10 mouse cellular contexts compared by ENCODE assay signal in the genomic region with DNA sequence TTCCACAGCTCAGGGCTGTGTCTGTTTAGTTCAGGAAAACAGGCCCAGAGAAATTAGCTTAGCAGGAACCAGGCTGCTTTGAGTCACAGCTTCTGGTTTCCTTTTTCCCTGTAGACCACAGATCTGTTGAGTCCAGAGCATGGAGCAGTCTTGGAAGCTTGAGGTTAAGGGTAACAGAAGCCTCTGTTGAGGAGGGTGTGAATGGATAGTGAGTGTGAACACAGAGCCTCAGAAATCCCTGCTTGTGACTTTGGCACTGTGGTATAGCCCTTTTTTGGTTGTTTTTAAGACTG. TPM values are rescaled to one million over a fixed set of nuclear protein-coding genes. Genes with fewer than 3 reads are reported as not detected.
DNase-seq lines count a peak whose midpoint lies in the region; ATAC-seq and TF ChIP-seq lines count a peak whose summit lies in the region.
"Had no signal": no experiment of that assay in that cellular context is flagged by ENCODE, and none has a peak within 500 bp of the region (broad histone marks: within the 10 kb centered on the region; RNA-seq: fewer than 3 reads in every experiment).

No protein-coding gene starts in this region.

- TF ChIP-seq CTCF in lung, adult 2 months (IDR thresholded peaks at IDR 0.05; ENCODE audit: insufficient read depth, low read length), result no peak
- no peak for TF ChIP-seq CTCF in embryonic fibroblast, embryonic 13.5 days (IDR thresholded peaks at IDR 0.05; ENCODE audit: borderline replicate concordance, insufficient read depth, low read length)

- H3K27me3 ChIP-seq in erythroblast, embryonic 14.5 days (ENCODE audit: control insufficient read depth), result no peaks in the 10 kb centered on the region

- peaks cover 39% of the 10 kb centered on the region for H3K36me3 ChIP-seq in erythroblast, embryonic 14.5 days (ENCODE audit: control insufficient read depth)
- H3K36me3 ChIP-seq in macrophage (ENCODE audit: inconsistent target), result peaks cover 20% of the 10 kb centered on the region; the same call in 1 of the 2 replicates

- DNase-seq in lung, adult 2 months, result no peak
- DNase-seq in lung, postnatal 14 days, result no peak
- DNase-seq in embryo, embryonic 10.5 days (ENCODE audit: low spot score), result no peak
- DNase-seq in adrenal gland, postnatal 10 days, result no peak
- DNase-seq: gastrocnemius, postnatal 25 days had no signal

- H3K9me3 ChIP-seq in erythroblast, embryonic 14.5 days (ENCODE audit: control insufficient read depth, low read length), result no peaks in the 10 kb centered on the region

- H3K27ac ChIP-seq in embryonic fibroblast, embryonic 13.5 days (ENCODE audit: insufficient read depth, low read length), result 0 out of 2 replicates have a peak overlapping the region, but pooled peaks have one; percentile 16
- H3K27ac ChIP-seq in macrophage, result peak overlapping the region; percentile 97

- no peak for ATAC-seq in erythroblast, adult 5-6 weeks (replicated peaks; ENCODE audit: low FRiP score, poor library complexity, severe bottlenecking)

- peaks cover 70% of the 10 kb centered on the region for H3K4me1 ChIP-seq in erythroblast, embryonic 14.5 days (ENCODE audit: control insufficient read depth)
- H3K4me1 ChIP-seq in lung, adult 2 months (ENCODE audit: control insufficient read depth, insufficient read depth, low read length), result peaks cover 18% of the 10 kb centered on the region
- H3K4me1 ChIP-seq in embryonic fibroblast, embryonic 13.5 days (ENCODE audit: control insufficient read depth, insufficient read depth, low read length), result peaks cover 10% of the 10 kb centered on the region

- peak overlapping the region; percentile 70 for H3K4me3 ChIP-seq in erythroblast, embryonic 14.5 days (replicated peaks)
- H3K4me3 ChIP-seq in lung, adult 2 months (replicated peaks; ENCODE audit: extremely low read depth, low read depth, low read length), result peak overlapping the region; percentile 93
- H3K4me3 ChIP-seq in embryonic fibroblast, embryonic 13.5 days (ENCODE audit: insufficient read depth, low read length), result peak overlapping the region; percentile 74
- peak overlapping the region; percentile 98 for H3K4me3 ChIP-seq in macrophage (ENCODE audit: inconsistent target)

- TF ChIP-seq POLR2A in lung, adult 2 months (IDR thresholded peaks at IDR 0.05; ENCODE audit: borderline replicate concordance, extremely low read depth, low read depth, low read length), result no peak
- TF ChIP-seq POLR2A in embryonic fibroblast, embryonic 13.5 days (IDR thresholded peaks at IDR 0.05; ENCODE audit: low read depth, low read length), result no peak

- peaks cover 82% of the 10 kb centered on the region for H3K79me2 ChIP-seq in macrophage (ENCODE audit: inconsistent target)

RNA-seq across cellular contexts. Expression of a gene that starts 1.3 kb away (rescaled TPM):
- polyA plus RNA-seq in erythroblast, embryonic 14.5 days (2012), result 0.29 and 0.87 TPM in 2 replicates
- 19.8 and 24.2 TPM in 2 replicates for total RNA-seq in erythroblast, adult 5-6 weeks (2015; ENCODE audit: low replicate concordance)
- 16.4 and 20.5 TPM in 2 replicates for total RNA-seq in erythroblast, adult 5-6 weeks (2017; ENCODE audit: low replicate concordance)
- polyA plus RNA-seq in lung, adult 2 months (2012; rRNA removed), result 51.5 and 52.9 TPM in 2 replicates
- polyA plus RNA-seq in embryonic fibroblast, embryonic 13.5 days (2011; ENCODE audit: insufficient read length, low read depth, missing spikeins), result 33.7 and 34.2 TPM in 2 replicates
- 1,000 to 10,000 TPM in 1 of 26 experiments, 100 to 1,000 TPM in 25; 272 to 1,028 (median 411) TPM for total RNA-seq in macrophage (2018; cell fraction: chromatin; rRNA removed)
- total RNA-seq in macrophage (2018; cell fraction: cytosol; rRNA removed), result 100 to 1,000 TPM; 113 to 207 (median 161) TPM
- total RNA-seq in macrophage (2018; cell fraction: nucleus; rRNA removed), result 100 to 1,000 TPM; 245 to 755 (median 378) TPM
- polyA plus RNA-seq in macrophage (2018), result 66.7 to 127 TPM (median 117 TPM) in 3 replicates
- 10 to 100 TPM; 84.3 to 86.7 TPM for total RNA-seq in adrenal gland, postnatal 10 days (2021)

RNA-seq across cellular contexts. Expression of a gene that starts 30.4 kb away (rescaled TPM):
- polyA plus RNA-seq in erythroblast, embryonic 14.5 days (2012), result 0.14 and 0.24 TPM in 2 replicates
- total RNA-seq in erythroblast, adult 5-6 weeks (2015; ENCODE audit: low replicate concordance), result 1.3 and 2.7 TPM in 2 replicates
- 1.3 and 6.3 TPM in 2 replicates for total RNA-seq in erythroblast, adult 5-6 weeks (2017; ENCODE audit: low replicate concordance)
- polyA plus RNA-seq in lung, adult 2 months (2012; rRNA removed), result 3.5 and 4.0 TPM in 2 replicates
- 8.5 and 8.9 TPM in 2 replicates for polyA plus RNA-seq in embryonic fibroblast, embryonic 13.5 days (2011; ENCODE audit: insufficient read length, low read depth, missing spikeins)
- 10 to 100 TPM in 11 of 26 experiments, 1 to 10 TPM in 15; 2.7 to 18.4 (median 8.4) TPM for total RNA-seq in macrophage (2018; cell fraction: chromatin; rRNA removed)
- total RNA-seq in macrophage (2018; cell fraction: cytosol; rRNA removed), result 1 to 10 TPM; 2.5 to 7.7 (median 5.8) TPM
- 10 to 100 TPM in 1 of 26 experiments, 1 to 10 TPM in 25; 1.9 to 10.7 (median 5.0) TPM for total RNA-seq in macrophage (2018; cell fraction: nucleus; rRNA removed)
- 5.1 to 8.0 TPM (median 5.6 TPM) in 3 replicates for polyA plus RNA-seq in macrophage (2018)
- 10 to 100 TPM in 1 of 2 experiments, 1 to 10 TPM in 1; 9.1 to 10.9 TPM for total RNA-seq in adrenal gland, postnatal 10 days (2021)

RNA-seq across cellular contexts. Expression of a gene that starts 33.7 kb away (rescaled TPM):
- not detected in 2 replicates for polyA plus RNA-seq in erythroblast, embryonic 14.5 days (2012)
- total RNA-seq in erythroblast, adult 5-6 weeks (2015; ENCODE audit: low replicate concordance), result not detected in 2 replicates
- not detected in 2 replicates for total RNA-seq in erythroblast, adult 5-6 weeks (2017; ENCODE audit: low replicate concordance)
- 0.97 and 1.3 TPM in 2 replicates for polyA plus RNA-seq in lung, adult 2 months (2012; rRNA removed)
- 1.4 TPM in 1 of 2 replicates, not detected in the other for polyA plus RNA-seq in embryonic fibroblast, embryonic 13.5 days (2011; ENCODE audit: insufficient read length, low read depth, missing spikeins)
- total RNA-seq in macrophage (2018; cell fraction: chromatin; rRNA removed), result not detected
- under 1 TPM in 1 of 26 experiments, not detected in 25; 0.29 TPM for total RNA-seq in macrophage (2018; cell fraction: cytosol; rRNA removed)
- total RNA-seq in macrophage (2018; cell fraction: nucleus; rRNA removed), result not detected
- not detected in 3 replicates for polyA plus RNA-seq in macrophage (2018)
- not detected for total RNA-seq in adrenal gland, postnatal 10 days (2021)
- total RNA-seq: gastrocnemius, postnatal 25 days; megakaryocyte-erythroid progenitor cell, adult 5-6 weeks had no signal

RNA-seq across cellular contexts. Expression of a gene that starts 45.2 kb away (rescaled TPM):
- polyA plus RNA-seq in erythroblast, embryonic 14.5 days (2012), result 0.55 and 0.92 TPM in 2 replicates
- 15.0 and 15.2 TPM in 2 replicates for total RNA-seq in erythroblast, adult 5-6 weeks (2015; ENCODE audit: low replicate concordance)
- 4.6 and 8.6 TPM in 2 replicates for total RNA-seq in erythroblast, adult 5-6 weeks (2017; ENCODE audit: low replicate concordance)
- 17.7 and 28.1 TPM in 2 replicates for polyA plus RNA-seq in lung, adult 2 months (2012; rRNA removed)
- 380 and 384 TPM in 2 replicates for polyA plus RNA-seq in embryonic fibroblast, embryonic 13.5 days (2011; ENCODE audit: insufficient read length, low read depth, missing spikeins)
- 100 to 1,000 TPM in 11 of 26 experiments, 10 to 100 TPM in 15; 63.8 to 196 (median 95.8) TPM for total RNA-seq in macrophage (2018; cell fraction: chromatin; rRNA removed)
- 100 to 1,000 TPM; 375 to 645 (median 470) TPM for total RNA-seq in macrophage (2018; cell fraction: cytosol; rRNA removed)
- 100 to 1,000 TPM; 156 to 532 (median 386) TPM for total RNA-seq in macrophage (2018; cell fraction: nucleus; rRNA removed)
- 284 to 556 TPM (median 477 TPM) in 3 replicates for polyA plus RNA-seq in macrophage (2018)
- 100 to 1,000 TPM; 116 to 118 TPM for total RNA-seq in adrenal gland, postnatal 10 days (2021)

Comparison
In these comparisons a context has a peak if more than half of its experiments do, and no peak if none do; other contexts are left out.
1. RNA of a gene that starts 1.3 kb away (polyA plus RNA-seq): 66.7 to 127 TPM in macrophage, 51.5 to 52.9 TPM in lung, adult 2 months and 33.7 to 34.2 TPM in embryonic fibroblast, embryonic 13.5 days; 0.29 to 0.87 TPM in erythroblast, embryonic 14.5 days; every median in the first group is over 10 times any median in the second.
2. Peak in every context shown above with its lines, with median percentiles within 50 percentile points of each other: H3K4me3 ChIP-seq.